In genomic region chr19:35491354-35491753, GRCm38 (mm10) we compare ENCODE assay signal across 30 mouse cellular contexts.
"Had no signal": no experiment of that assay in that cellular context is flagged by ENCODE, and none has a peak within 500 bp of the region (broad histone marks: within the 10 kb centered on the region; RNA-seq: fewer than 3 reads in every experiment).

No protein-coding gene starts in this region.

- H3K9me3 ChIP-seq: limb, embryonic 10.5 days; limb, embryonic 12.5 days; limb, embryonic 13.5 days; limb, embryonic 15.5 days; liver, embryonic 12.5 days; liver, embryonic 13.5 days; liver, embryonic 15.5 days; lung, embryonic 15.5 days; megakaryocyte, embryonic 14.5 days; midbrain, embryonic 10.5 days; midbrain, embryonic 12.5 days; midbrain, embryonic 13.5 days; midbrain, embryonic 15.5 days had no signal

- H3K27ac ChIP-seq: left cerebral cortex, adult 2 months; limb, embryonic 10.5 days; limb, embryonic 12.5 days; limb, embryonic 13.5 days; limb, embryonic 15.5 days; liver, embryonic 12.5 days; liver, embryonic 13.5 days; liver, embryonic 14.5 days; liver, embryonic 15.5 days; lung, embryonic 15.5 days; macrophage; midbrain, embryonic 10.5 days; midbrain, embryonic 12.5 days; midbrain, embryonic 13.5 days; midbrain, embryonic 15.5 days had no signal

- DNase-seq: left cerebral cortex, postnatal 4 days; liver; liver, embryonic 13.5 days; liver, postnatal 0 days; lung, adult 18-20 months; lung, adult 2 months; lung, embryonic 14.5 days; lung, postnatal 10 days; lung, postnatal 14 days; lung, postnatal 36 days; lung, postnatal 4 days; midbrain, embryonic 14.5 days had no signal

- H3K4me3 ChIP-seq: left cerebral cortex, adult 2 months; limb, embryonic 10.5 days; limb, embryonic 12.5 days; limb, embryonic 13.5 days; limb, embryonic 15.5 days; liver, embryonic 12.5 days; liver, embryonic 13.5 days; liver, embryonic 15.5 days; lung, embryonic 15.5 days; megakaryocyte, embryonic 14.5 days; midbrain, embryonic 10.5 days; midbrain, embryonic 12.5 days; midbrain, embryonic 13.5 days; midbrain, embryonic 15.5 days; myocyte had no signal

- H3K36me3 ChIP-seq: limb, embryonic 10.5 days; limb, embryonic 12.5 days; limb, embryonic 13.5 days; limb, embryonic 15.5 days; liver, embryonic 12.5 days; liver, embryonic 13.5 days; liver, embryonic 15.5 days; lung, embryonic 15.5 days; midbrain, embryonic 10.5 days; midbrain, embryonic 12.5 days; midbrain, embryonic 13.5 days; midbrain, embryonic 15.5 days had no signal

- H3K4me1 ChIP-seq: limb, embryonic 10.5 days; limb, embryonic 12.5 days; limb, embryonic 13.5 days; limb, embryonic 15.5 days; liver, embryonic 12.5 days; liver, embryonic 13.5 days; liver, embryonic 15.5 days; lung, embryonic 15.5 days; megakaryocyte, embryonic 14.5 days; midbrain, embryonic 10.5 days; midbrain, embryonic 12.5 days; midbrain, embryonic 13.5 days; midbrain, embryonic 15.5 days had no signal

- H3K27me3 ChIP-seq: limb, embryonic 12.5 days; limb, embryonic 13.5 days; limb, embryonic 15.5 days; liver, embryonic 12.5 days; liver, embryonic 13.5 days; liver, embryonic 15.5 days; lung, embryonic 15.5 days; megakaryocyte, embryonic 14.5 days; midbrain, embryonic 12.5 days; midbrain, embryonic 13.5 days; midbrain, embryonic 15.5 days had no signal

- ATAC-seq: liver, embryonic 12.5 days; liver, postnatal 0 days; lung, postnatal 0 days; midbrain, embryonic 13.5 days; midbrain, embryonic 15.5 days; midbrain, embryonic 16.5 days had no signal

- H3K9ac ChIP-seq: limb, embryonic 12.5 days; limb, embryonic 13.5 days; limb, embryonic 15.5 days; liver, embryonic 12.5 days; liver, embryonic 13.5 days; liver, embryonic 14.5 days; liver, embryonic 15.5 days; liver, postnatal 0 days; lung, embryonic 14.5 days; lung, embryonic 15.5 days; midbrain, embryonic 12.5 days; midbrain, embryonic 13.5 days; midbrain, embryonic 15.5 days had no signal
